Mouse (Mus musculus) forebrain, embryonic 10.5 days (tissue): Measurements from ENCODE around the gene Dram1. TPM values are rescaled to one million over a fixed set of nuclear protein-coding genes. Genes with fewer than 3 reads are reported as not detected.

Source experiments
- DNase-seq: peaks from one replicate; pipeline ENCODE4 v3.0.0-alpha.2; 2017; ENCODE audit warnings: low spot score; ENCODE audit errors: extremely low spot score
- H3K27ac ChIP-seq: fragments of 300-500 bp; sonication (generic); 2 replicates; pipeline ENCODE4 v1.5.1; 2016; ENCODE audit warnings: mild to moderate bottlenecking
- H3K27me3 ChIP-seq: fragments of 300-500 bp; sonication (generic); 2 replicates; pipeline ENCODE4 v1.6.1; 2016; ENCODE audit warnings: mild to moderate bottlenecking; ENCODE audit not compliant: poor library complexity, severe bottlenecking
- H3K36me3 ChIP-seq: fragments of 300-500 bp; sonication (generic); replicated peaks from 2 replicates; pipeline ENCODE4 v1.6.1; 2016; ENCODE audit warnings: mild to moderate bottlenecking, moderate library complexity
- H3K4me1 ChIP-seq: fragments of 300-500 bp; sonication (generic); 2 replicates; pipeline ENCODE4 v1.6.1; 2016
- H3K4me3 ChIP-seq: fragments of 300-500 bp; sonication (generic); 2 replicates; pipeline ENCODE4 v1.5.1; 2016; ENCODE audit warnings: mild to moderate bottlenecking, moderate library complexity
- H3K9me3 ChIP-seq: fragments of 300-500 bp; sonication (generic); 2 replicates; pipeline ENCODE4 v1.6.1; 2016; ENCODE audit warnings: mild to moderate bottlenecking, moderate library complexity
- WGBS: fragments of 180-500 bp; shearing (Covaris S2); methylation state at CpG from one replicate; pipeline ENCODE4 v1.1.7; 2016; 5-methylcytosine and 5-hydroxymethylcytosine counted together
- polyA plus RNA-seq: library from polyadenylated mRNA; unstranded; fragments of >200 nt; fragmentation: Nextera tagmentation; extraction: Ambion mirVana; gene quantifications from 2 replicates; pipeline ENCODE4 v1.2.1, GENCODE M21; 2016

Gene Dram1
- polyA plus RNA-seq, 1 experiment from 2014 or later = 0.36 TPM

- 81% methylated on average over 4 of the region's 4 CpGs for WGBS
- Histone ChIP-seq H3K36me3 (no peaks in the 10 kb centered on the region), H3K27me3 (peaks cover 6% of the 10 kb centered on the region; the same call in 1 of the 2 replicates), H3K4me3 (no peak overlapping the region), H3K4me1 (no peaks in the 10 kb centered on the region), H3K27ac (no peak overlapping the region), H3K9me3 (no peaks in the 10 kb centered on the region)
- no peak for DNase-seq
Observed at GRCm38 (mm10) chr10:88328056-88328450, 50.8 kb downstream of the Dram1 start.

- peak overlapping the region; percentile 63; the same call in 1 of the 2 replicates for H3K27ac ChIP-seq
- H3K4me1 ChIP-seq = no peaks in the 10 kb centered on the region
- peak; percentile 70 for DNase-seq
- H3K4me3 ChIP-seq = no peak overlapping the region
- peaks cover 6% of the 10 kb centered on the region; the same call in 1 of the 2 replicates for H3K27me3 ChIP-seq
- WGBS = 52% methylated on average over 11 of the region's 11 CpGs
- H3K9me3 ChIP-seq = no peaks in the 10 kb centered on the region
- no peaks in the 10 kb centered on the region for H3K36me3 ChIP-seq
Observed at GRCm38 (mm10) chr10:88327160-88328055, 51.5 kb downstream of the Dram1 start.

- no peak overlapping the region for H3K4me3 ChIP-seq
- no peaks in the 10 kb centered on the region for H3K4me1 ChIP-seq
- H3K36me3 ChIP-seq = no peaks in the 10 kb centered on the region
- no peak for DNase-seq
- no peaks in the 10 kb centered on the region for H3K9me3 ChIP-seq
- no peak overlapping the region for H3K27ac ChIP-seq
- 88% methylated on average over 5 of the region's 5 CpGs for WGBS
- H3K27me3 ChIP-seq = peaks cover 2% of the 10 kb centered on the region; the same call in 1 of the 2 replicates
Observed at GRCm38 (mm10) chr10:88321739-88322138, 57.1 kb downstream of the Dram1 start.

- H3K27ac ChIP-seq = no peak overlapping the region
- WGBS = 82% methylated on average over 12 of the region's 12 CpGs
- H3K9me3 ChIP-seq = no peaks in the 10 kb centered on the region
Observed at GRCm38 (mm10) chr10:88320714-88321416, 58.0 kb downstream of the Dram1 start.

GRCm38 (mm10) chr10:88318179-88318578, 60.7 kb downstream of the Dram1 start:
- no peak for DNase-seq
- 81% methylated on average over 4 of the region's 4 CpGs for WGBS
- no peaks in the 10 kb centered on the region for H3K36me3 ChIP-seq

More at GRCm38 (mm10) chr10:88320714-88321416, 58.0 kb downstream of the Dram1 start:
- DNase-seq = no peak
- H3K4me1 ChIP-seq = no peaks in the 10 kb centered on the region
- no peaks in the 10 kb centered on the region for H3K27me3 ChIP-seq
- no peaks in the 10 kb centered on the region for H3K36me3 ChIP-seq
- H3K4me3 ChIP-seq = no peak overlapping the region

GRCm38 (mm10) chr10:88317151-88317550, 61.7 kb downstream of the Dram1 start:
- Histone ChIP-seq H3K4me3 (no peak overlapping the region), H3K4me1 (no peaks in the 10 kb centered on the region), H3K9me3 (no peaks in the 10 kb centered on the region), H3K27me3 (no peaks in the 10 kb centered on the region), H3K27ac (no peak overlapping the region), H3K36me3 (no peaks in the 10 kb centered on the region)
- WGBS = 86% methylated on average over 5 of the region's 5 CpGs
- DNase-seq = no peak

More at GRCm38 (mm10) chr10:88318179-88318578, 60.7 kb downstream of the Dram1 start:
- no peaks in the 10 kb centered on the region for H3K27me3 ChIP-seq
- no peaks in the 10 kb centered on the region for H3K4me1 ChIP-seq
- H3K9me3 ChIP-seq = no peaks in the 10 kb centered on the region
- no peak overlapping the region for H3K4me3 ChIP-seq
- H3K27ac ChIP-seq = no peak overlapping the region

GRCm38 (mm10) chr10:88314841-88315240, 64.0 kb downstream of the Dram1 start:
- no peaks in the 10 kb centered on the region for H3K9me3 ChIP-seq
- WGBS = 94% methylated on average over 5 of the region's 5 CpGs
- H3K4me1 ChIP-seq = no peaks in the 10 kb centered on the region
- no peak overlapping the region for H3K27ac ChIP-seq
- H3K36me3 ChIP-seq = no peaks in the 10 kb centered on the region
- no peak for DNase-seq
- H3K4me3 ChIP-seq = no peak overlapping the region
- H3K27me3 ChIP-seq = no peaks in the 10 kb centered on the region

GRCm38 (mm10) chr10:88309851-88310250, 69.0 kb downstream of the Dram1 start:
- Histone ChIP-seq H3K36me3 (no peaks in the 10 kb centered on the region), H3K27me3 (no peaks in the 10 kb centered on the region), H3K4me1 (no peaks in the 10 kb centered on the region), H3K27ac (no peak overlapping the region), H3K9me3 (no peaks in the 10 kb centered on the region), H3K4me3 (no peak overlapping the region)
- WGBS = 87% methylated on average over 10 of the region's 10 CpGs
- DNase-seq = no peak

- DNase-seq = no peak
- Histone ChIP-seq H3K27me3 (no peaks in the 10 kb centered on the region), H3K4me3 (no peak overlapping the region), H3K36me3 (no peaks in the 10 kb centered on the region), H3K27ac (no peak overlapping the region), H3K9me3 (no peaks in the 10 kb centered on the region), H3K4me1 (no peaks in the 10 kb centered on the region)
- WGBS = 96% methylated on average over 3 of the region's 3 CpGs
Observed at GRCm38 (mm10) chr10:88306235-88306634, 72.6 kb downstream of the Dram1 start.

GRCm38 (mm10) chr10:88304302-88304701, 74.6 kb downstream of the Dram1 start:
- no peaks in the 10 kb centered on the region for H3K27me3 ChIP-seq
- 15% methylated on average over 4 of the region's 4 CpGs for WGBS
- H3K27ac ChIP-seq = no peak overlapping the region
- no peaks in the 10 kb centered on the region for H3K9me3 ChIP-seq
- H3K4me3 ChIP-seq = no peak overlapping the region
- H3K36me3 ChIP-seq = no peaks in the 10 kb centered on the region
- H3K4me1 ChIP-seq = no peaks in the 10 kb centered on the region
- peak; percentile 72 for DNase-seq

- no peak overlapping the region for H3K27ac ChIP-seq
- no peaks in the 10 kb centered on the region for H3K27me3 ChIP-seq
- H3K9me3 ChIP-seq = no peaks in the 10 kb centered on the region
- WGBS = 87% methylated on average over 11 of the region's 11 CpGs
- no peaks in the 10 kb centered on the region for H3K4me1 ChIP-seq
- no peak for DNase-seq
- H3K36me3 ChIP-seq = no peaks in the 10 kb centered on the region
- H3K4me3 ChIP-seq = no peak overlapping the region
Observed at GRCm38 (mm10) chr10:88303079-88303478, 75.8 kb downstream of the Dram1 start.

GRCm38 (mm10) chr10:88301802-88302470, 76.9 kb downstream of the Dram1 start:
- Histone ChIP-seq H3K36me3 (no peaks in the 10 kb centered on the region), H3K9me3 (no peaks in the 10 kb centered on the region), H3K4me1 (no peaks in the 10 kb centered on the region), H3K4me3 (no peak overlapping the region), H3K27ac (no peak overlapping the region), H3K27me3 (no peaks in the 10 kb centered on the region)
- no peak for DNase-seq
- 88% methylated on average over 6 of the region's 6 CpGs for WGBS
